ENCODE assay signal across 7 mouse cellular contexts in the genomic region with DNA sequence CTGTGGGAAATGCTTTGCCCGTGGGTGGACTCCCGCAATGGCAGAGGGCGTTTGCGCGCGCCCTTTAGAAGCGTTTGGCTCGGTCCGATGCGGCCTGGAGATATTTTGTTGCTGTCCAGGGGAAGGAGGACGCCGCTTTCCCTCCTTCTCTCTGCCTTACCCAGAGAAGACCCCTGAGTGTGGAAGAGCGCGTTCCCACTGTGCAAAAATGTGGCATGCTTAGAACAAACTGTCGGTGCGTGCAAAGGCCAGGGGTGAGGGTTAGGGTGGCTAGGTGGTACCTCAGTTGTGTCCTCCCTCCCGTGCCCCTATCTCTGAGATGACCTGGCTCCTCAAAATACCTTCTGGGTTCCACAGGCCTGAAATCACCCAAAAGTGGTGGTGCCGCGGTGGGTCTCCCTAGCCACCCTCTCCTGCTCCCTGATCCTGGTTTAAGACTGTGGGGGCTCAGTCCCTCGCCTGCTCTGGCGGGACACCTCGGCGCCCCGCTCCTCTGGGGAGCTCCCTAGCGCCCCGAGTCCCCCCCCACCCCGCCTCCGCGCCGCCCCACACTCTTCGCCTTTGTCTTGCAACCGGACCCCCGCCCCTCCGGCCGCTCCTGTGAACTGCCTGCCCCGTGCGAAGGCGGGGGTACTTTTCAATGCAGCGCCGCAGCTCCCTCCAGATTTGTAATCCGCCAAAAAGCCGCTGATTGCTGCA. TPM values are rescaled to one million over a fixed set of nuclear protein-coding genes. Genes with fewer than 3 reads are reported as not detected.
DNase-seq lines count a peak whose midpoint lies in the region; ATAC-seq and TF ChIP-seq lines count a peak whose summit lies in the region.

No protein-coding gene starts in this region.

- H3K27ac ChIP-seq in lung, embryonic 16.5 days (ENCODE audit: low read length) = no peak overlapping the region
- H3K27ac ChIP-seq in forebrain, embryonic 13.5 days = peak overlapping the region; percentile 96
- no peak overlapping the region for H3K27ac ChIP-seq in limb, embryonic 11.5 days (replicated peaks; ENCODE audit: low read depth, low read length)
- H3K27ac ChIP-seq in small intestine, adult 2 months (ENCODE audit: insufficient read depth, low read depth, low read length) = no peak overlapping the region

- ATAC-seq in lung, embryonic 16.5 days (ENCODE audit: low read depth) = no peak
- peak; percentile 23; the same call in 1 of the 2 replicates for ATAC-seq in forebrain, embryonic 13.5 days
- ATAC-seq in limb, embryonic 11.5 days (ENCODE audit: insufficient number of reproducible peaks, low FRiP score, low TSS enrichment, low read depth) = no peak
- no peak for ATAC-seq in monocyte, adult 5-6 weeks (replicated peaks; ENCODE audit: insufficient number of reproducible peaks, low FRiP score, low TSS enrichment, poor library complexity, severe bottlenecking)

- under 1% methylated on average over 42 of the region's 42 CpGs for WGBS in lung, embryonic 16.5 days
- 2% methylated on average over 42 of the region's 42 CpGs for WGBS in forebrain, embryonic 13.5 days
- under 1% methylated on average over 42 of the region's 42 CpGs for WGBS in limb, embryonic 11.5 days
- 4% methylated on average over 42 of the region's 42 CpGs for WGBS in small intestine, adult 2 months

- H3K27me3 ChIP-seq in lung, embryonic 16.5 days (ENCODE audit: control insufficient read depth, insufficient read depth, low read depth, low read length) = peaks cover 75% of the 10 kb centered on the region
- H3K27me3 ChIP-seq in forebrain, embryonic 13.5 days = peaks cover 25% of the 10 kb centered on the region
- H3K27me3 ChIP-seq in limb, embryonic 11.5 days (ENCODE audit: control insufficient read depth, insufficient read depth, low read length) = peaks cover 95% of the 10 kb centered on the region
- peaks cover 75% of the 10 kb centered on the region for H3K27me3 ChIP-seq in small intestine, adult 2 months (ENCODE audit: control insufficient read depth, insufficient read depth, low read length)

- no peaks in the 10 kb centered on the region for H3K9me3 ChIP-seq in lung, embryonic 16.5 days (ENCODE audit: control insufficient read depth, low read length)
- H3K9me3 ChIP-seq in forebrain, embryonic 13.5 days (replicated peaks) = no peaks in the 10 kb centered on the region
- no peaks in the 10 kb centered on the region for H3K9me3 ChIP-seq in limb, embryonic 11.5 days (ENCODE audit: control insufficient read depth, low read length)

- TF ChIP-seq CTCF in small intestine, adult 2 months (IDR thresholded peaks at IDR 0.05; ENCODE audit: extremely low read depth, insufficient read length, insufficient replicate concordance, low read depth, low read length) = no peak

- peak overlapping the region; percentile 48 for H3K4me3 ChIP-seq in lung, embryonic 16.5 days (ENCODE audit: low read length)
- H3K4me3 ChIP-seq in forebrain, embryonic 13.5 days = peak overlapping the region; percentile 40
- H3K4me3 ChIP-seq in limb, embryonic 11.5 days (ENCODE audit: low read depth, low read length) = no peak overlapping the region
- 0 out of 2 replicates have a peak overlapping the region, but pooled peaks have one; percentile 32 for H3K4me3 ChIP-seq in small intestine, adult 2 months (ENCODE audit: low read depth, low read length)

- peaks cover 17% of the 10 kb centered on the region for H3K4me1 ChIP-seq in lung, embryonic 16.5 days (replicated peaks; ENCODE audit: control insufficient read depth, insufficient read depth, low read length)
- H3K4me1 ChIP-seq in forebrain, embryonic 13.5 days = peaks cover 84% of the 10 kb centered on the region
- H3K4me1 ChIP-seq in limb, embryonic 11.5 days (ENCODE audit: control insufficient read depth, insufficient read depth, low read length) = peaks cover 4% of the 10 kb centered on the region; the same call in 1 of the 2 replicates
- H3K4me1 ChIP-seq in small intestine, adult 2 months (ENCODE audit: control insufficient read depth, insufficient read depth, insufficient read length, low read length) = peaks cover 15% of the 10 kb centered on the region

- H3K9ac ChIP-seq in lung, embryonic 16.5 days (ENCODE audit: low read length) = no peak overlapping the region
- peak overlapping the region; percentile 68 for H3K9ac ChIP-seq in forebrain, embryonic 13.5 days
- no peak overlapping the region for H3K9ac ChIP-seq in limb, embryonic 11.5 days (ENCODE audit: low read length)

- no peak for TF ChIP-seq POLR2A in small intestine, adult 2 months (IDR thresholded peaks at IDR 0.05; ENCODE audit: low read depth, low read length)

- H3K36me3 ChIP-seq in lung, embryonic 16.5 days (ENCODE audit: control insufficient read depth, insufficient read depth, low read length) = no peaks in the 10 kb centered on the region
- H3K36me3 ChIP-seq in forebrain, embryonic 13.5 days (ENCODE audit: poor library complexity, severe bottlenecking) = no peaks in the 10 kb centered on the region
- H3K36me3 ChIP-seq in limb, embryonic 11.5 days (ENCODE audit: control insufficient read depth, insufficient read depth, low read length) = no peaks in the 10 kb centered on the region
- H3K36me3 ChIP-seq in small intestine, adult 2 months (ENCODE audit: control insufficient read depth, insufficient read depth, low read length) = no peaks in the 10 kb centered on the region

- no peak for DNase-seq in lung, postnatal 14 days
- DNase-seq in limb, embryonic 11.5 days (ENCODE audit: low spot score) = peak; percentile 61
- DNase-seq in yolk sac, embryonic 10.5 days (ENCODE audit: low spot score) = no peak

- peak overlapping the region; percentile 73 for H3K4me2 ChIP-seq in lung, embryonic 16.5 days (ENCODE audit: low read depth, low read length)
- peak overlapping the region; percentile 75 for H3K4me2 ChIP-seq in forebrain, embryonic 13.5 days
- no peak overlapping the region for H3K4me2 ChIP-seq in limb, embryonic 11.5 days (ENCODE audit: low read depth, severe bottlenecking)

RNA-seq across cellular contexts. Expression of gene Ostm1, which starts 48.3 kb away (rescaled TPM):
- polyA plus RNA-seq in lung, embryonic 16.5 days (2015; fragmentation: Nextera tagmentation; extraction: Ambion mirVana) = 13.3 and 14.7 TPM in 2 replicates
- polyA plus RNA-seq in forebrain, embryonic 13.5 days (2015; fragmentation: Nextera tagmentation; extraction: Ambion mirVana) = 57.1 and 63.2 TPM in 2 replicates
- 8.0 and 8.2 TPM in 2 replicates for polyA plus RNA-seq in limb, embryonic 11.5 days (2014; fragmentation: Nextera tagmentation; extraction: Ambion mirVana)
- 8.0 and 13.0 TPM in 2 replicates for polyA plus RNA-seq in small intestine, adult 2 months (2012; rRNA removed)
- total RNA-seq in monocyte, adult 5-6 weeks (2017) = 73.5 to 79.9 TPM (median 79.6 TPM) in 3 replicates

RNA-seq across cellular contexts. Expression of gene Nr2e1, which starts 48.5 kb away (rescaled TPM):
- not detected in 2 replicates for polyA plus RNA-seq in lung, embryonic 16.5 days (2015; fragmentation: Nextera tagmentation; extraction: Ambion mirVana)
- polyA plus RNA-seq in forebrain, embryonic 13.5 days (2015; fragmentation: Nextera tagmentation; extraction: Ambion mirVana) = 71.0 and 77.0 TPM in 2 replicates
- not detected in 2 replicates for polyA plus RNA-seq in limb, embryonic 11.5 days (2014; fragmentation: Nextera tagmentation; extraction: Ambion mirVana)
- not detected in 2 replicates for polyA plus RNA-seq in small intestine, adult 2 months (2012; rRNA removed)
- not detected in 3 replicates for total RNA-seq in monocyte, adult 5-6 weeks (2017)

Comparison
In these comparisons a context has a peak if more than half of its experiments do, and no peak if none do; other contexts are left out.
1. RNA of gene Nr2e1, which starts 48.5 kb away (polyA plus RNA-seq): 71.0 to 77.0 TPM in forebrain, embryonic 13.5 days; not detected in lung, embryonic 16.5 days, not detected in limb, embryonic 11.5 days and not detected in small intestine, adult 2 months; every median in the first group is over 10 times any median in the second.